Mouse (Mus musculus) hindbrain, embryonic 12.5 days (tissue): Measurements from ENCODE around the gene Ndnf. TPM values are rescaled to one million over a fixed set of nuclear protein-coding genes. Genes with fewer than 3 reads are reported as not detected.

ENCODE experiments used
- ATAC-seq: fragments of 200-750 bp; cut with Nextera tagmentation; 2 replicates; pipeline ENCODE4 v1.8.0; 2017; ENCODE audit warnings: moderate TSS enrichment; ENCODE audit not compliant: low FRiP score
- H3K27ac ChIP-seq: fragments of 300-500 bp; sonication (generic); 2 replicates; pipeline ENCODE4 v1.5.1; 2016; ENCODE audit warnings: mild to moderate bottlenecking
- H3K27me3 ChIP-seq: fragments of 300-500 bp; sonication (generic); 2 replicates; pipeline ENCODE4 v1.6.1; 2016; ENCODE audit warnings: mild to moderate bottlenecking
- H3K36me3 ChIP-seq: fragments of 300-500 bp; sonication (generic); 2 replicates; pipeline ENCODE4 v1.6.1; 2016; ENCODE audit warnings: mild to moderate bottlenecking
- H3K4me1 ChIP-seq: fragments of 300-500 bp; sonication (generic); 2 replicates; pipeline ENCODE4 v1.6.1; 2016
- H3K4me2 ChIP-seq: fragments of 300-500 bp; sonication (generic); replicated peaks from 2 replicates; pipeline ENCODE4 v1.6.1; 2016; ENCODE audit warnings: mild to moderate bottlenecking
- H3K4me3 ChIP-seq: fragments of 300-500 bp; sonication (generic); 2 replicates; pipeline ENCODE4 v1.5.1; 2016; ENCODE audit warnings: mild to moderate bottlenecking
- H3K9ac ChIP-seq: fragments of 300-500 bp; sonication (generic); 2 replicates; pipeline ENCODE4 v1.6.1; 2016; ENCODE audit warnings: mild to moderate bottlenecking, moderate library complexity
- H3K9me3 ChIP-seq: fragments of 300-500 bp; sonication (generic); replicated peaks from 2 replicates; pipeline ENCODE4 v1.6.1; 2016; ENCODE audit warnings: mild to moderate bottlenecking
- WGBS: fragments of 180-500 bp; shearing (Covaris S2); methylation state at CpG from one replicate; pipeline ENCODE4 v1.1.7; 2016; 5-methylcytosine and 5-hydroxymethylcytosine counted together
- polyA plus RNA-seq: library from polyadenylated mRNA; unstranded; fragments of >200 nt; fragmentation: Nextera tagmentation; extraction: Ambion mirVana; gene quantifications from 2 replicates; pipeline ENCODE4 v1.2.1, GENCODE M21; 2016

The Ndnf gene
- polyA plus RNA-seq, 1 experiment from 2014 or later: 9.2 TPM

DNA sequence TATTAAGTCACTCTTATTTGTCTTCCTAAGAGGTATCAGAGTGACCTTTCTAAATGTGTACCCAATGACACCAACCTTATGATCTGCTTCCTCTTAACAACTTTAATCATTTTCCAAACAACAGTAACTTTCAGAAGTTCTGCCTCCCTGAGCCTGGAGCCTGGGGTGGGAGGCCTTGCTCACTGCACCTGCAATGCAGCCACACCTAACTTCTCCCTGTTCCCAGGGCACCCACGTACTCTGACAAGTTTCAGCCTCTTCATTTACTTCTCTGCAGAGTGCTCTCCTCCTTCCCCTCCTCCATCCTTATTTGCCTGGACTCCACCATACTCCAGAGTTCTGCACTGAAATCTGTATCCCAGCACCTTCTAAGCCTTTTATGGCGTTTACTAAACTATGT lies 1.4 kb upstream of the Ndnf start:
- H3K4me2 ChIP-seq: peak overlapping the region; percentile 30
- 41% methylated on average over 2 of the region's 2 CpGs for WGBS

DNA sequence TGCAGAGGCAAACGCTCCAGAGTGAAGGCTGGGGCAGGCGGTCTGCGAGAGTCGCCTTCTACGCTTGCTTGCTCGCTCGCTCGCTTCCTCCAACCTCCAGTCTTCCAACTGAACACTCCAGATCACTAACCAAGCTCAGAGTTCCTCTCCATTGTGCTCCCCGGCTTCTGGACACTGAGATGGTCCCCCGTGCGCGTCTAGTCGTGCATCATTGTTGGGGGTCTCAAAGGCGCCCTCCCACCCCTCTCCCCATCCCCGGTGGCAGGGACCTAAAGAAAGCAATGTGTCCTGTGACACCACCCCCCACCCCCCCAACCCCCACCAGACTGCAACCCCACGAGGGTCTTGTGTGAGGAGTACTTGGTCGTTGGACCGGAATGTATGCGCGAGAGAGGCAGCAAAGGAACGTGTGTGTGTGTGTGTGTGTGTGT lies 394 bp upstream of the Ndnf start:
- H3K4me1 ChIP-seq: peaks cover 16% of the 10 kb centered on the region
- peak overlapping the region; percentile 77 for H3K27ac ChIP-seq
- peak overlapping the region; percentile 90 for H3K4me2 ChIP-seq
- 0 out of 2 replicates have a peak, but pooled peaks cover 3% of the 10 kb centered on the region for H3K27me3 ChIP-seq
- H3K9ac ChIP-seq: peak overlapping the region; percentile 69
- under 1% methylated on average over 21 of the region's 21 CpGs for WGBS
- ATAC-seq: peak; percentile 62
- peak overlapping the region; percentile 73 for H3K4me3 ChIP-seq
- H3K36me3 ChIP-seq: no peaks in the 10 kb centered on the region
- no peaks in the 10 kb centered on the region for H3K9me3 ChIP-seq

More for the DNA sequence above, 1.4 kb upstream of the Ndnf start:
- Histone ChIP-seq H3K9ac (no peak overlapping the region), H3K9me3 (no peaks in the 10 kb centered on the region), H3K4me3 (no peak overlapping the region), H3K27ac (no peak overlapping the region), H3K36me3 (no peaks in the 10 kb centered on the region), H3K4me1 (peaks cover 16% of the 10 kb centered on the region), H3K27me3 (0 out of 2 replicates have a peak, but pooled peaks cover 3% of the 10 kb centered on the region)
- no peak for ATAC-seq

GRCm38 (mm10) chr6:65672131-65673031 lies 991 bp downstream of the Ndnf start:
- H3K4me1 ChIP-seq: peaks cover 18% of the 10 kb centered on the region
- H3K4me2 ChIP-seq: peak overlapping the region; percentile 90
- H3K9me3 ChIP-seq: no peaks in the 10 kb centered on the region
- H3K9ac ChIP-seq: peak overlapping the region; percentile 69
- under 1% methylated on average over 53 of the region's 57 CpGs for WGBS
- peak overlapping the region; percentile 60 for H3K27ac ChIP-seq
- peak; percentile 42 for ATAC-seq
- 0 out of 2 replicates have a peak, but pooled peaks cover 3% of the 10 kb centered on the region for H3K27me3 ChIP-seq
- peak overlapping the region; percentile 73 for H3K4me3 ChIP-seq
- H3K36me3 ChIP-seq: no peaks in the 10 kb centered on the region

GRCm38 (mm10) chr6:65693938-65694337 lies 22.5 kb downstream of the Ndnf start:
- no peak overlapping the region for H3K27ac ChIP-seq
- H3K9me3 ChIP-seq: no peaks in the 10 kb centered on the region
- H3K4me1 ChIP-seq: no peaks in the 10 kb centered on the region
- H3K36me3 ChIP-seq: no peaks in the 10 kb centered on the region
- H3K4me2 ChIP-seq: no peak overlapping the region
- H3K4me3 ChIP-seq: no peak overlapping the region
- no peak overlapping the region for H3K9ac ChIP-seq
- no peak for ATAC-seq
- no peaks in the 10 kb centered on the region for H3K27me3 ChIP-seq

- H3K4me2 ChIP-seq: no peak overlapping the region
- H3K4me1 ChIP-seq: no peaks in the 10 kb centered on the region
- H3K27ac ChIP-seq: no peak overlapping the region
- 68% methylated on average over 1 of the region's 1 CpGs for WGBS
- no peaks in the 10 kb centered on the region for H3K36me3 ChIP-seq
- H3K9me3 ChIP-seq: no peaks in the 10 kb centered on the region
- H3K4me3 ChIP-seq: no peak overlapping the region
- H3K27me3 ChIP-seq: no peaks in the 10 kb centered on the region
- no peak for ATAC-seq
- no peak overlapping the region for H3K9ac ChIP-seq
Observed at GRCm38 (mm10) chr6:65720676-65721075, 49.3 kb downstream of the Ndnf start.

- no peak overlapping the region for H3K9ac ChIP-seq
- H3K9me3 ChIP-seq: no peaks in the 10 kb centered on the region
- 54% methylated on average over 2 of the region's 2 CpGs for WGBS
- H3K27ac ChIP-seq: no peak overlapping the region
- no peak for ATAC-seq
- no peaks in the 10 kb centered on the region for H3K36me3 ChIP-seq
- H3K27me3 ChIP-seq: no peaks in the 10 kb centered on the region
- H3K4me1 ChIP-seq: no peaks in the 10 kb centered on the region
- H3K4me2 ChIP-seq: no peak overlapping the region
- no peak overlapping the region for H3K4me3 ChIP-seq
Observed at GRCm38 (mm10) chr6:65725677-65726076, 54.3 kb downstream of the Ndnf start.

- no peaks in the 10 kb centered on the region for H3K4me1 ChIP-seq
- H3K36me3 ChIP-seq: no peaks in the 10 kb centered on the region
- H3K4me2 ChIP-seq: no peak overlapping the region
- 68% methylated on average over 3 of the region's 3 CpGs for WGBS
- H3K9ac ChIP-seq: no peak overlapping the region
- H3K9me3 ChIP-seq: no peaks in the 10 kb centered on the region
- no peak overlapping the region for H3K27ac ChIP-seq
- no peak for ATAC-seq
- H3K27me3 ChIP-seq: no peaks in the 10 kb centered on the region
- no peak overlapping the region for H3K4me3 ChIP-seq
Observed at GRCm38 (mm10) chr6:65728261-65728660, 56.9 kb downstream of the Ndnf start.

DNA sequence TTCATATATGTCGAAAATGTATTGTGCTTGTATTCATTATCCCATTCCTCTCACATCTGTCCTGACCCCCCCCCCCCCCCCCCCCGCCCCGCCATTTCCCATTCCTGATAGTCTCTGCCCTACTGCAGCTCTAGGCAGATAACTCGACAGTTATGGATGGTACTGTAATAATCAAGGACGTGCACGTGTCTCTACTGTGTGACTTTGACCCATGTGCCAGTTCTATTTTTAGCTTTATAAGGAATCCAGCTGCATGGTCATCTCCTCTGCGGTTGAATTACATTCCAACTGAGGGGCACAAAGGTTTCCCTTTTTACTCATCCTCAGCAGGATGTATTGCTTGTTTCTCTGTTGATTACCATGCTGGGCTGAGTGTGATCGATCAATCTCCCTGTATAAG lies 68.1 kb downstream of the Ndnf start:
- Histone ChIP-seq H3K4me3 (no peak overlapping the region), H3K36me3 (no peaks in the 10 kb centered on the region), H3K27ac (no peak overlapping the region), H3K4me2 (no peak overlapping the region), H3K9ac (no peak overlapping the region), H3K9me3 (no peaks in the 10 kb centered on the region), H3K4me1 (no peaks in the 10 kb centered on the region), H3K27me3 (no peaks in the 10 kb centered on the region)
- peak; percentile 69 for ATAC-seq
- 54% methylated on average over 6 of the region's 8 CpGs for WGBS

DNA sequence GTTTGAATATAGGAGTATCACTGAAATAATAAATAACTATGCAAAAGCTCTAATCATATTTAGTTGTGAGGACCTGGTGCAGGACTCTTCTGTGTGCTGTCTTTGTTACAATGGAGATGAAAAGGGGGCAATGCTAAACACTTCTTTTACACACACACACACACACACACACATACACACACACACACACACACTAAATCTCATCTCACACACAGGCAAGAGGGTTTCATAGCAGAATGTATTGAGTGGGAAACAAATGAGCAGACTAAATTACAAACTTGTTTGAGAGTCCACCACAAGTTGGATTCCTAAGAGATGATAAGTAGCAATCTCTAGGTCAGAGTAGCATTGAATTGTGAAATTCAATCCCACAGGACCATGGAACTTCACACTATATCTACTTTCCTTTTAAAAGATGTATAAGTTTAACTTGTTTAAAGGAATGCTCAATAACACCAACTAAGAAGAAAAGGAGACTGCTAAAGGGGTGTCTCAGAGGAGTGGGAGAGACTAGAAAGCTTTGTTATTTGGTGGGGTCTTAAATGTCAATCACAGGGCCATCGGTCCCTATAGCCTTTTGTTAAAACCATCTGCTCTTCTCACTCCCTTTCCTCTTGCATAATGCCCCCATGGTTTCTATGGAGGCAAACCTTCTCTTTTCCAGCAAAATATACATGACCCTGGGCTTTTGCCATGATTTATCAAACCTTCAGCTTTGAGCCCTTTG lies 71.9 kb downstream of the Ndnf start:
- Histone ChIP-seq H3K27me3 (no peaks in the 10 kb centered on the region), H3K9me3 (peaks cover 4% of the 10 kb centered on the region; the same call in 1 of the 2 replicates), H3K36me3 (no peaks in the 10 kb centered on the region), H3K27ac (no peak overlapping the region; the same call in 1 of the 2 replicates), H3K4me2 (no peak overlapping the region), H3K4me3 (no peak overlapping the region), H3K9ac (no peak overlapping the region), H3K4me1 (no peaks in the 10 kb centered on the region)
- 15% methylated on average over 1 of the region's 1 CpGs for WGBS
- peak; percentile 84 for ATAC-seq

- H3K36me3 ChIP-seq: no peaks in the 10 kb centered on the region
- H3K9ac ChIP-seq: no peak overlapping the region
- peak; percentile 35; the same call in 1 of the 2 replicates for ATAC-seq
- H3K9me3 ChIP-seq: peaks cover 4% of the 10 kb centered on the region; the same call in 1 of the 2 replicates
- no peaks in the 10 kb centered on the region for H3K27me3 ChIP-seq
- H3K4me2 ChIP-seq: no peak overlapping the region
- H3K4me1 ChIP-seq: no peaks in the 10 kb centered on the region
- no peak overlapping the region for H3K4me3 ChIP-seq
- no peak overlapping the region for H3K27ac ChIP-seq
Observed at GRCm38 (mm10) chr6:65743871-65744202, 72.4 kb downstream of the Ndnf start.

DNA sequence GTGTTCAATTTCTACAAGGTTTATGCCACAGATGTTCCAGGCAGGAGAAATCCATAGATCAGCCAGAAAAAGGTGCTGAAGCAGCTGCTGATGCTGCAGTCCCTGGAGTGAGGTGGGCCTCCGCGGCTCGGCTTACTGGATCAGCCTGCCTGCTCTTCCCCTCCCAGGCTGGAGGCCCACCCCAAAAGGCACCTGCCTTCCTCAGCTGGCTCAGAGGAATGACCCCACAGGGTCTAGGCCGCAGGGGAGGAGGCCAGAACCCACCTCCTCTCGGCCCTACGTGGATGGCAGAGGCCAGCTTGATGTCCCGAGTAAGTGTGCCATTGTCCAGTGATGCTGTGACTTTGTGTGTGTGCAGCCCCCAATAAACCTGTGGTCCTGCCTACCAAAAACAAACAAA lies 86.8 kb downstream of the Ndnf start:
- Histone ChIP-seq H3K9me3 (no peaks in the 10 kb centered on the region), H3K4me2 (no peak overlapping the region), H3K9ac (no peak overlapping the region), H3K4me1 (no peaks in the 10 kb centered on the region), H3K36me3 (no peaks in the 10 kb centered on the region), H3K27me3 (no peaks in the 10 kb centered on the region), H3K4me3 (no peak overlapping the region), H3K27ac (no peak overlapping the region)
- no peak for ATAC-seq
- WGBS: 46% methylated on average over 7 of the region's 7 CpGs

GRCm38 (mm10) chr6:65759174-65759573 lies 87.8 kb downstream of the Ndnf start:
- Histone ChIP-seq H3K36me3 (no peaks in the 10 kb centered on the region), H3K9ac (no peak overlapping the region), H3K4me2 (no peak overlapping the region), H3K9me3 (no peaks in the 10 kb centered on the region), H3K4me1 (no peaks in the 10 kb centered on the region), H3K4me3 (no peak overlapping the region), H3K27ac (no peak overlapping the region), H3K27me3 (no peaks in the 10 kb centered on the region)
- WGBS: 74% methylated on average over 5 of the region's 5 CpGs
- no peak for ATAC-seq
